In genomic region chr5:43239141-43239835, GRCm38 (mm10) we compare ENCODE assay signal across 14 mouse cellular contexts. TPM values are rescaled to one million over a fixed set of nuclear protein-coding genes. Genes with fewer than 3 reads are reported as not detected.
DNase-seq lines count a peak whose midpoint lies in the region; ATAC-seq and TF ChIP-seq lines count a peak whose summit lies in the region.
"Had no signal": no experiment of that assay in that cellular context is flagged by ENCODE, and none has a peak within 500 bp of the region (broad histone marks: within the 10 kb centered on the region; RNA-seq: fewer than 3 reads in every experiment).

No protein-coding gene starts in this region.

- H3K9me3 ChIP-seq in heart, embryonic 15.5 days (replicated peaks) = no peaks in the 10 kb centered on the region
- no peaks in the 10 kb centered on the region for H3K9me3 ChIP-seq in neural tube, embryonic 13.5 days
- no peaks in the 10 kb centered on the region for H3K9me3 ChIP-seq in neural tube, embryonic 15.5 days (replicated peaks)

- no peak for TF ChIP-seq CTCF in cerebellum, adult 2 months (IDR thresholded peaks at IDR 0.05; ENCODE audit: borderline replicate concordance, insufficient read depth, low read depth, low read length)

- H3K27me3 ChIP-seq in cerebellum, adult 2 months (ENCODE audit: control insufficient read depth, insufficient read depth, low read length) = no peaks in the 10 kb centered on the region
- H3K27me3 ChIP-seq in heart, embryonic 15.5 days = no peaks in the 10 kb centered on the region
- H3K27me3 ChIP-seq in neural tube, embryonic 13.5 days = no peaks in the 10 kb centered on the region
- no peaks in the 10 kb centered on the region for H3K27me3 ChIP-seq in neural tube, embryonic 15.5 days (replicated peaks)

- no peak overlapping the region for H3K27ac ChIP-seq in cerebellum, adult 2 months (ENCODE audit: insufficient read depth, low read length)
- H3K27ac ChIP-seq in heart, embryonic 15.5 days = peak overlapping the region; percentile 77
- H3K27ac ChIP-seq in neural tube, embryonic 13.5 days (replicated peaks) = no peak overlapping the region
- no peak overlapping the region for H3K27ac ChIP-seq in neural tube, embryonic 15.5 days (replicated peaks)

- ATAC-seq in heart, embryonic 15.5 days (replicated peaks; ENCODE audit: insufficient number of reproducible peaks, insufficient read depth, low FRiP score, low read depth) = peak; percentile 77; the same call in 1 of the 2 replicates
- no peak for ATAC-seq in neural tube, embryonic 13.5 days (ENCODE audit: low read depth)
- ATAC-seq in neural tube, embryonic 15.5 days (ENCODE audit: low FRiP score) = no peak
- ATAC-seq: inflammation-experienced regulatory T-cells, adult 6 months had no signal

- 62% methylated on average over 6 of the region's 6 CpGs for WGBS in cerebellum, adult 2 months
- 38% methylated on average over 6 of the region's 6 CpGs for WGBS in heart, embryonic 15.5 days
- WGBS in neural tube, embryonic 13.5 days = 81% methylated on average over 6 of the region's 6 CpGs
- WGBS in neural tube, embryonic 15.5 days = 79% methylated on average over 6 of the region's 6 CpGs

- H3K9ac ChIP-seq in heart, embryonic 15.5 days = no peak overlapping the region
- peak overlapping the region; percentile 8; the same call in 1 of the 2 replicates for H3K9ac ChIP-seq in neural tube, embryonic 13.5 days
- H3K9ac ChIP-seq in neural tube, embryonic 15.5 days (replicated peaks) = no peak overlapping the region

- H3K36me3 ChIP-seq in heart, embryonic 15.5 days = no peaks in the 10 kb centered on the region
- 0 out of 2 replicates have a peak, but pooled peaks cover 5% of the 10 kb centered on the region for H3K36me3 ChIP-seq in neural tube, embryonic 13.5 days
- no peaks in the 10 kb centered on the region for H3K36me3 ChIP-seq in neural tube, embryonic 15.5 days

- no peak for DNase-seq in cerebellum, adult 2 months
- no peak for DNase-seq in cerebellum, postnatal 14 days
- no peak for DNase-seq in heart, postnatal 4 days
- DNase-seq in neural tube, embryonic 10.5 days (ENCODE audit: extremely low spot score, low spot score) = no peak
- DNase-seq in thymus, postnatal 4 days = no peak
- DNase-seq: adrenal gland, postnatal 14 days; cerebellum, postnatal 10 days; gastrocnemius, postnatal 10 days; kidney, adult 9 months; right cerebral cortex, postnatal 25 days had no signal

- H3K4me2 ChIP-seq in heart, embryonic 15.5 days = peak overlapping the region; percentile 41
- peak overlapping the region; percentile 37 for H3K4me2 ChIP-seq in neural tube, embryonic 13.5 days
- peak overlapping the region; percentile 41 for H3K4me2 ChIP-seq in neural tube, embryonic 15.5 days

- peak overlapping the region; percentile 32 for H3K4me3 ChIP-seq in cerebellum, adult 2 months (replicated peaks; ENCODE audit: insufficient read depth, low read depth, low read length)
- H3K4me3 ChIP-seq in heart, embryonic 15.5 days = peak overlapping the region; percentile 1; the same call in 1 of the 2 replicates
- peak overlapping the region; percentile 14 for H3K4me3 ChIP-seq in neural tube, embryonic 13.5 days
- peak overlapping the region; percentile 17 for H3K4me3 ChIP-seq in neural tube, embryonic 15.5 days (replicated peaks)

- peaks cover 12% of the 10 kb centered on the region for H3K4me1 ChIP-seq in cerebellum, adult 2 months (ENCODE audit: control insufficient read depth, insufficient read depth, low read length)
- peaks cover 13% of the 10 kb centered on the region for H3K4me1 ChIP-seq in heart, embryonic 15.5 days (replicated peaks)
- H3K4me1 ChIP-seq in neural tube, embryonic 13.5 days (replicated peaks) = peaks cover 47% of the 10 kb centered on the region
- H3K4me1 ChIP-seq in neural tube, embryonic 15.5 days = peaks cover 31% of the 10 kb centered on the region

- no peak for TF ChIP-seq POLR2A in cerebellum, adult 2 months (IDR thresholded peaks at IDR 0.05; ENCODE audit: borderline replicate concordance, insufficient read depth, low read length)

RNA-seq across cellular contexts. Expression of gene Cpeb2, which starts 6.3 kb away (rescaled TPM):
- 31.1 and 31.8 TPM in 2 replicates for polyA plus RNA-seq in cerebellum, adult 2 months (2012; rRNA removed)
- 4.0 and 5.2 TPM in 2 replicates for polyA plus RNA-seq in heart, embryonic 15.5 days (2015; fragmentation: Nextera tagmentation; extraction: Ambion mirVana)
- 10 to 100 TPM; 26.0 to 29.4 TPM for total RNA-seq in heart, postnatal 4 days (2021)
- 12.9 and 14.5 TPM in 2 replicates for polyA plus RNA-seq in neural tube, embryonic 13.5 days (2015; fragmentation: Nextera tagmentation; extraction: Ambion mirVana)
- 12.9 and 15.6 TPM in 2 replicates for polyA plus RNA-seq in neural tube, embryonic 15.5 days (2015; fragmentation: Nextera tagmentation; extraction: Ambion mirVana)
